Mouse (Mus musculus) testis, adult 2 months (tissue): ENCODE data around the gene Hgfac. TPM values are rescaled to one million over a fixed set of nuclear protein-coding genes. Genes with fewer than 3 reads are reported as not detected.

Source experiments
- H3K27ac ChIP-seq: fragments of 200-500 bp; 2 replicates; pipeline ENCODE4 v1.5.1; 2012; ENCODE audit warnings: low read depth, low read length; ENCODE audit not compliant: control insufficient read depth, insufficient read depth
- H3K27me3 ChIP-seq: fragments of 200-500 bp; 2 replicates; pipeline ENCODE4 v1.6.1; 2012; ENCODE audit warnings: mild to moderate bottlenecking, low read length, moderate library complexity; ENCODE audit not compliant: control insufficient read depth, insufficient read depth
- H3K36me3 ChIP-seq: fragments of 200-500 bp; 2 replicates; pipeline ENCODE4 v1.6.1; 2012; ENCODE audit warnings: mild to moderate bottlenecking, low read length; ENCODE audit not compliant: control insufficient read depth, insufficient read depth
- H3K4me1 ChIP-seq: fragments of 200-500 bp; 2 replicates; pipeline ENCODE4 v1.6.1; 2012; ENCODE audit warnings: low read length; ENCODE audit not compliant: control insufficient read depth, insufficient read depth
- H3K4me3 ChIP-seq: fragments of 200-500 bp; 2 replicates; pipeline ENCODE4 v1.5.1; 2012; ENCODE audit warnings: low read depth, mild to moderate bottlenecking, low read length, moderate library complexity, mixed read lengths; ENCODE audit not compliant: control insufficient read depth
- CTCF ChIP-seq: fragments of 200-500 bp; IDR thresholded peaks from 2 replicates; pipeline ENCODE4 v1.5.1; 2012; ENCODE audit warnings: low read depth, mild to moderate bottlenecking, inconsistent platforms, low read length, moderate library complexity; ENCODE audit not compliant: control insufficient read depth, insufficient read depth, insufficient replicate concordance
- POLR2A ChIP-seq: fragments of 200-500 bp; IDR thresholded peaks from 2 replicates; pipeline ENCODE4 v1.6.1; 2012; ENCODE audit warnings: low read depth, mild to moderate bottlenecking, inconsistent platforms, low read length, moderate library complexity; ENCODE audit not compliant: control insufficient read depth
- polyA plus RNA-seq: library from polyadenylated mRNA; depleted of rRNA; stranded (reverse); fragments of >200 nt; gene quantifications from 2 replicates; pipeline ENCODE4 v1.2.3, GENCODE M21; 2012; rRNA removed

The Hgfac gene
- polyA plus RNA-seq, 1 experiment: 1.8 TPM

- H3K27ac ChIP-seq: no peak overlapping the region
Measured at GRCm38 (mm10) chr5:35073992-35074391, 32.7 kb downstream of the Hgfac start.

DNA sequence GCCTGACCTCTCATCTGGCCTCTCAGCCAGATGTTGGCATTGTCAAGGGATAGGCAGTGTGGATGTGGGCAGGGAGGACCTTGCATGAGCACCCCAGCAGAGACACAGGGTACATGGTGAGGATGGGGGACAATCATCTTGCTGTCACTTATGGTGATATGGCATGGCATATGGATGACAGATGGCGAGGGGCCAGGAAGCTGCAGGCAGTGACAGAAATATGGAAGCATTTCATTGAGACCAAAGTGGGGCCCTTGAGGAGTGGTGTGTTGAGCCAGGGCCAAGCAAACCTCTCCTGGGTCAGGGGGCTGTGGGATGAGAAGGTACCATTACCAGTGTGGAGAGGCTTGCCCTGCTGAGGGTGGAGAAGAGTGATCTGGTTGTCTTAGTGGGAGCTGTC is 35.1 kb downstream of the Hgfac start:
- H3K27me3 ChIP-seq: no peaks in the 10 kb centered on the region
- no peak overlapping the region for H3K4me3 ChIP-seq
- no peaks in the 10 kb centered on the region; the same call in 1 of the 2 replicates for H3K4me1 ChIP-seq
- TF ChIP-seq POLR2A (no peak), CTCF (no peak)
- H3K36me3 ChIP-seq: no peaks in the 10 kb centered on the region
- H3K27ac ChIP-seq: no peak overlapping the region

More at GRCm38 (mm10) chr5:35073992-35074391, 32.7 kb downstream of the Hgfac start:
- no peak overlapping the region for H3K4me3 ChIP-seq
- H3K36me3 ChIP-seq: no peaks in the 10 kb centered on the region
- H3K4me1 ChIP-seq: no peaks in the 10 kb centered on the region; the same call in 1 of the 2 replicates
- TF ChIP-seq CTCF: no peak
- TF ChIP-seq POLR2A: no peak
- H3K27me3 ChIP-seq: no peaks in the 10 kb centered on the region

GRCm38 (mm10) chr5:35079101-35079500 is 37.8 kb downstream of the Hgfac start:
- H3K4me1 ChIP-seq: no peaks in the 10 kb centered on the region
- H3K27me3 ChIP-seq: no peaks in the 10 kb centered on the region
- no peak overlapping the region for H3K4me3 ChIP-seq
- no peak overlapping the region for H3K27ac ChIP-seq
- TF ChIP-seq POLR2A: no peak
- no peak for TF ChIP-seq CTCF
- no peaks in the 10 kb centered on the region for H3K36me3 ChIP-seq

- Histone ChIP-seq H3K4me1 (peaks cover 2% of the 10 kb centered on the region; the same call in 1 of the 2 replicates), H3K27ac (no peak overlapping the region), H3K4me3 (no peak overlapping the region), H3K27me3 (no peaks in the 10 kb centered on the region), H3K36me3 (no peaks in the 10 kb centered on the region)
- TF ChIP-seq CTCF: no peak
Measured at GRCm38 (mm10) chr5:35084913-35085312, 43.6 kb downstream of the Hgfac start.

DNA sequence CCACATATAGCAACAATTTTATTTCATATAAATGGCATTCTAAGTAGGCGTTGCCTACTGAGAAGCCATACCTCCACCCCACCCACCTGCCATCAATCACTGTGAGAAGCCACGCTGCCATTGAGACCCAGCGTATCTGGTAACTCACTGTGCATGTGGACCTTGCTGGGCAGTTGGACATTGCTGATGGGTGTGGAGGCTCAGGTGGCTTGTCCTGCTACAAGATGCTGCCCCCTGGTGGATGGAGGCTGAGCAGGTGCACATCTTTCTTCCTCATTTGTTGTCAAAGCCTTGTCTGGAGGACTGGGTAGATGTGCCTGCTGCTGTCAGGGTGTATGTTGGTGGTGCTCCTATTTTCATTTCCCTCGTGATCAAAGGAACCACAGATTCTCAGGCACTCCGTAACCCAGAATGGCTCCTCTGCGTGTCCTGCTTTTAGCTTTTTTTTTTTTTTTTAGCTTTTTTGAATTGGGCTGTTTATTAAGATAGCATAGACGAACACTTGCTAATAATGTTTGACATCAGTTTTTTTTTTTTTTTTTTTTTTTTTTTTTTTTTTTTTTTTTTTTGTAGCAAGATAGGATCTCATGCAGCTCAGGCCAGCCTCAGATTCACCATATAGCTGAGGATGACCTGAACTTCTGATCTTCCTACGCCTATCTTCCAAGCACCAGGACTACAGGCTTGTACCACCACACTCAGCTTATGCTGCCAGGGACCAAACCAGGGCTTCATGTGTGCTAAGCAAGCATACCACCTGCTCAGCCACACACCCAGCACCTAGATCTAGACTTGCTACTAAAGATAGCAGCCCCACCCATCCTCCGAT is 47.7 kb downstream of the Hgfac start:
- Histone ChIP-seq H3K36me3 (peaks cover 1% of the 10 kb centered on the region; the same call in 1 of the 2 replicates), H3K27me3 (no peaks in the 10 kb centered on the region), H3K27ac (no peak overlapping the region), H3K4me3 (no peak overlapping the region), H3K4me1 (peaks cover 2% of the 10 kb centered on the region; the same call in 1 of the 2 replicates)
- TF ChIP-seq CTCF: peak; percentile 89; the same call in 1 of the 2 replicates
- no peak for TF ChIP-seq POLR2A

- H3K27ac ChIP-seq: no peak overlapping the region
- H3K4me3 ChIP-seq: no peak overlapping the region
- H3K36me3 ChIP-seq: peaks cover 1% of the 10 kb centered on the region; the same call in 1 of the 2 replicates
- H3K27me3 ChIP-seq: no peaks in the 10 kb centered on the region
- TF ChIP-seq CTCF (no peak), POLR2A (no peak)
- peaks cover 2% of the 10 kb centered on the region; the same call in 1 of the 2 replicates for H3K4me1 ChIP-seq
Measured at GRCm38 (mm10) chr5:35089614-35089963, 48.3 kb downstream of the Hgfac start.

- Histone ChIP-seq H3K27me3 (no peaks in the 10 kb centered on the region), H3K4me1 (peaks cover 2% of the 10 kb centered on the region; the same call in 1 of the 2 replicates)
- TF ChIP-seq CTCF (no peak), POLR2A (no peak)
Measured at GRCm38 (mm10) chr5:35091636-35092035, 50.3 kb downstream of the Hgfac start.

More at GRCm38 (mm10) chr5:35091636-35092035, 50.3 kb downstream of the Hgfac start:
- Histone ChIP-seq H3K36me3 (peaks cover 1% of the 10 kb centered on the region), H3K4me3 (no peak overlapping the region), H3K27ac (no peak overlapping the region)

Other genes with a start within 250 kb of the Hgfac start
- 4.0 and 4.1 TPM in 2 replicates for gene Msantd1, start 133.5 kb upstream of the Hgfac start, polyA plus RNA-seq
- gene Rgs12, start 92.1 kb upstream of the Hgfac start, polyA plus RNA-seq: 35.2 and 54.7 TPM in 2 replicates
- 9.9 and 10.6 TPM in 2 replicates for gene Dok7, start 15.3 kb downstream of the Hgfac start, polyA plus RNA-seq
- 34.5 and 36.4 TPM in 2 replicates for gene Lrpap1, start 64.3 kb downstream of the Hgfac start, polyA plus RNA-seq
- 0.10 and 0.26 TPM in 2 replicates for gene Adra2c, start 236.8 kb downstream of the Hgfac start, polyA plus RNA-seq